Mouse (Mus musculus): Measurements from ENCODE around the gene Tedc1.

The Tedc1 gene

GRCm38 (mm10) chr12:113201301-113201700, 45.1 kb downstream of the Tedc1 start:
- no peak for DNase-seq (ENCODE audit: low spot score in 2 of 2)

GRCm38 (mm10) chr12:113202008-113202407, 45.8 kb downstream of the Tedc1 start:
- no peak for DNase-seq (ENCODE audit: low spot score in 2 of 2)

DNA sequence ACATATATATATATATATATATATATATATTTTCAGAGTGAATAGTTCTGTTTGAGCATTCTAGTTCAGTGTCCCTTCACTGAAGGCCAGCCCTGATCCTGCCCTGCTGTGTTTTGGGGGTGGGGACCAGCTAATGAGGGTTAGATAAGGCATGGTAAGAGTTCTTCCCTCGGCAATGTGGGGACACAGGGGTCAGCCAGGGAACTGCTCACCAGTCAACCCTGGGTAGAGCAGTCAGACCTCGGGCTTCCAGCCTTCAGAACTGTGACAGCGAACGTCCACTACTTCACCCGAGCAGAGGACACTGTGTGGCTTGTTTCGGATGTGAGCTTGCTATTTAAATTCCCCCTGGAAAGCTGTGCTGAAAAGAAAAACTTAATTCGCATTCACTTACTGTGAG, 47.3 kb downstream of the Tedc1 start:
- DNase-seq (ENCODE audit: low spot score in 2 of 2), result no peak

DNA sequence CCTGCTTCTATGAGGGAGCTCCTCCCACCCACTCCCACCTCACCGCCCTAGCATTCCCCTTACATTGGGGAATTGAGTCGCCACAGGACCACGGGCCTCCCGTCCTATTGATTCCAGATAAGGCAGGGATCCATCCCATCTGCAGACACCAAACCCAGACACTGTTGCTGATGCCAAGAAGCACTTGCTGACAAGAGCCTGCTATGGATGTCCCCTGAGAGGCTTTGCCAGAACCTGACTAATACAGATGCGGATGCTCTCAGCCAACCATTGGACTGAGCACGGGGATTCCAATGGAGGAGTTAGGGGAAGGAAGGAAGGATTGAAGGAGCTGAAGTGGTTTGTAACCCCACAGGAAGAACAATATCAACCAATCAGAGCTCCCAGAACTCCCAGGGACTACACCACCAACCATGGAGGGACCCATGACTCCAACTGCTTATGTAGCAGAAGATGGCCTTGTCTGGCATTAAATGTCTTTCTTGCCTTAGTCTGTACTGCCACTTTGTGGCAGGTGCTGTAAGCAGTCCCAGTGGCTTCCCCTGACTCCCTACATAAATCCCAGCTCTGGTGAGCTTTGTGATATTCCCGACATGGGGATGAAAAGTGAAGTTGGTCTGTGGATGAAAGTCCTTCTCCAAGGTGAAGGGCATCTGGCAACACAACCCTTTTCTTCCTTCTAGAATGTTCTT, 49.2 kb downstream of the Tedc1 start:
- DNase-seq (ENCODE audit: low spot score in 2 of 2), result no peak

GRCm38 (mm10) chr12:113207737-113208136, 51.5 kb downstream of the Tedc1 start:
- DNase-seq (ENCODE audit: low spot score in 2 of 2), result no peak

DNA sequence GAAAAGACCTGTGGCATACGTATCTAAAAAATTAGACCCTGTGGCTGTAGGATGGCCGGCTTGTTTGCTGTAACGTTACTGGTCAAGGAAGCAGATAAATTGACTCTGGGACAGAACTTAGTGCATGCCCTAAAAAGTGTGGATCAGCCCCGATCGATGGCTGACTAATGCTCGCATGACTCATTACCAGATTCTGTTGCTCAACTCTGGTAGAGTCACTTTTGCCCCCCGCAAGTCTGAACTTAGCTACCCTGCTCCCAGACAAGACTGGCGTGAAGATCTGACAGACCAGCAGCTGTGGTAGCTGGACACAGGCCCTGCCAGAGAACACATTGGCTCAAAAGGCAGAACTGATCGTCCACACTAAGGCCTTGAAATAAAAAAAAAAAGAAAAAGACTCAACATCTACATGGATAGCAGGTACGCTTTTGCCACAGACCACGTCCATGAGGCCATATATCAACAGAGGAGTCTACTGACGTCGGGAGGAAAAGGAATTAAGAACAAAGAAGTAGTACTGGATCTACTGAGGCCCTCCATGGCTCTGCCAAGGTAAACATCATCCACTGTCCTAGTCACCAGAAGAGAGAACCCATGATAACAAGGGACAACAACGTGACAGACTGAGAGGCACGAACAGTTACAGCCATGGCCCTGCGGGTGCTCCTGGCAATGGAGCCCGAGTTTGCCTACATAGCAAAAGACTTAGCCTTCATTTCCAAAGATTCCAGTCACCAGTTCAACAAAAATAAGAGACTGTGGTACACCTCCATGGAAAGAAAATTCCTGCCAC, 54.6 kb downstream of the Tedc1 start:
- no peak for DNase-seq (ENCODE audit: low spot score in 2 of 2)

GRCm38 (mm10) chr12:113211772-113212171, 55.6 kb downstream of the Tedc1 start:
- DNase-seq (ENCODE audit: low spot score in 2 of 2), result no peak

DNA sequence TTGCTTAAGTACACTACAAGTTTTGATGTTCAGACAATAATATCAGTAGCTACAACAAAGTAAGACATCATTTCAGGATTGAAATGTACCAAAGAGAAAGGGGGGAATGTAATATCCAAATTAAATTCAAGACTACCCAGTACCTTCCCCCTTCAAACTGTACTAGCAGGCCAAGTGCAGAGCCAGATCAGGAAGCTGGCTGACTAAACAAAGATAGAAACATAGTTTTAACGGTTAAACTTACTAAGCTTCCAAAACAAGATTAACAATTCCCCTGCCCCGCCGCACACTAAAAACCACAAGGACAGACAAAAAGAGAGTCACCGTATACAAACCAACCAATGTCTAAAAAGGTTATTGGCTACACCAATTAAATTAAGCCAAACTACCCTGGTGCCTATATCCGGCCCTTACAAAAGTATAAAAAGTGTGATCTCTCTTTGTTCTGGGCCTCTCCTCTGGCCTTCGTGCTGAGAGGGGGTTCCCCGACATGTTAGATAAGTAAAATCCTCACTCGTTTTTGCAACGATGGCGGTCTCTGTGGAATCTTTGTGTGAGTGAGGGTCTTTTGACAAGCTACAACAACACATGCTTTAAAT, 56.2 kb downstream of the Tedc1 start:
- no peak for DNase-seq (ENCODE audit: low spot score in 2 of 2)

DNA sequence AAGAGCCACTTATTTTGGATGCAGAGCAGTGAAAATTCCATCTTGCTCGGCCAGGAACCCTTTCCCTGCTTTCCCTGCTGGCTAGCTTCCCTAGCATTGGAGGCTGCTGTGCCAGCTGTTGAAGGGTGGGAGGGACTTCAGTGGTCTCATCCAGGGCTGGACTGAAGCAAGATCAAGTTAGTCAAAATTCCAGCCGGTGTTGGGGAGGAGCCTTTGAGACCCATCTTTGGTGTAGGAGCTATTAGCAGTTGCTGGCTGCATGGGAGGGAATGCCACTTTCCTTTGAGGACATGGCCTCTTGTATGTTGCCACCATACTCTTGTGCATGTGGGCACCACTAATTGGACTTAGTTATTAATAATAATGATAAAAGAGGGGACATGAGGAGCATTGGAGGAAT, 57.0 kb downstream of the Tedc1 start:
- no peak for DNase-seq (ENCODE audit: low spot score in 2 of 2)

DNA sequence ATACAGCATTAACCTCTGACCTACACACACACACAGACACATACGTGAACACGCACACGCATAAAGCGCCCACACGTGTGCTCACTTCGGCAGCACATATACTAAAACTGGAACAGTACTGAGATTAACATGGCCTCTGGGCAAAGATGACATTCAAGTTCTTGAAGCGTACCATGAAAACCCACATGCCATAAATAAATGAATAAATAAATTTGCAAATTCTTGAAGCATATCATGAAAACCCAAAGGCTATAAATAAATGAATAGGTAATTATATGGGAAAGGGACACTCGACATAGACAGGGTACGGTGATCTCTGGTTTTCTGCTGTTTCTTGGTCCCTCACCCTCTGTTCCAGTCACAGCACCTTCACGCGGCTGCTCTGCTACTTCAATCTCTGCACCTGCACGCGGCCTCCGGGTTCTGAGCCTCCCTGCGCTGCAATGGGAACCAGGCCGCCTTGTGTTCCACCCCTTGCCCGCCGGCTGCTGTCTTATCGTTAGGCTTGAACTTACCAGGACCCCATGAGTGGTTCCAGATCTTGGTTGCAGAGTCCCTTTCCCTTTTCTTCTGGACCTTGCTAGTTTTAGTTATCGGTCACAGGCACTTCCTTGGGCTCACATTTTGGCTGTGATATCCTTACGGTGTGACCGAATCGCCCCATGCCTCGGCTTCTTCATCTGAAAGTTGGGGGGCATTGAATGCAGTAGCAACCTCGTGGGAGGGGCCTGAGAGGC, 58.0 kb downstream of the Tedc1 start:
- no peak for DNase-seq (ENCODE audit: low spot score in 2 of 2)

DNA sequence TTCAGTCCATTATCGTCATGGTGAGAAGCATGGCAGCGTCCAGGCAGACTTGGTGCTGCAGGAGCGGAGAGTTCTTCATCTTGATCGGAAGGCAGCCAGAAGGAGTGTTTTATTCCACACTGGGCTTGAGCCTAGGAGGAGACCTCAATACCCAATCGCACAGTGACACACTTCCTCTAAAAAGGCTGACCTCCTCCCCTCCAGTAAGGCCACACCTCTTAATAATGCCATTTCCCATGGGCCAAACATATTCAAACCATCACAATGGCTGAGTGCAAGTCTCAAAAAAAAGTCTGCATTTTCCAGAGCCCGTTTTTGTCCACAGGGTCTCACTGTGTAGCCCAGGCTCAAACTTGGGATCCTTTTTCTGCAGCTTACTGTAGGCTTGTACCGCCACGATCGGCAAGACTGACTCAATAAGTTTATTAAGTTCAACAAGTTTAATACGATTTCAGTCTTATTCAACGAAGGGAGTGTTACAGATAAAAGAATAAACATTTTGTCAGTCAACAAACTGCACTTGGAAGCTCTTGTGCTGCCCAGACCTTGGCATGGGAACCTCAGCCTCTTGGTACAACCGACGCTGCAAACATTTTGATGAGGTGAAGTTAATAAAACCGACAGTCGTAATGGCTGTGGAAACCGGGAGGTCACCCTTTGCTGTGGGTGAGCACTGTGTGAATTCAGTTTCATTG, 58.9 kb downstream of the Tedc1 start:
- DNase-seq (ENCODE audit: low spot score in 2 of 2), result no peak

Data from frontal cortex, postnatal 14 days (tissue).